Mouse (Mus musculus): Measurements from ENCODE around the gene Prcd. TPM values are rescaled to one million over a fixed set of nuclear protein-coding genes. Genes with fewer than 3 reads are reported as not detected.
"Not testable (repeated sequence)": the region's sequence is repeated elsewhere in the genome, so short reads cannot be mapped to it uniquely, and the experiment has no call there.

The Prcd gene
- polyA plus RNA-seq (2014; fragmentation: Nextera tagmentation; extraction: Ambion mirVana), result 1.6 and 3.3 TPM in 2 replicates

DNA sequence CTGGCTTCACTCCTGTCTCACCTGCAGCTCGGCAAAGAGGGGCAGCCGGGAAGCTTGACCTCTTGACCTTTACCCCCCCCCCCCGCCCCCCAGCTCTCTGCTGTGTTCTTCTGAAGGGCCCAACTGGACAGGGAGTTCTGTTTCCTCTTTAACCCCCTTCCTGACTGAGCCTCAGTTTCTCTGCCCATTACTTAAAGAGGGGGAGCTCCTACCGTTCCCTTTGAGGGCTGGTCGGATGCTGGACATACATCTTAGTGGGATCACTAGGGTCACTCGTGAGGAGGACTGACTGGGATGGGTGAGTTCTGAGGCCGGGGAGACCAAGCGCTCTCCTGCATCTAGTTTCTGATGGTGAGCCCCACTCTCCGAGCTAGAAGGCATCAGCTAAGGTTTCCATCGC lies at the start of gene Prcd:
Prcd (plus strand) TSS at position 301 of the 400 bp plus-strand sequence.
- Histone ChIP-seq H3K4me3 (replicated peaks; ENCODE audit: low read depth, low read length) (peak within 1 kb of the TSS; percentile 57), H3K9me3 (ENCODE audit: control insufficient read depth, low read length) (no peaks in the 10 kb centered on the region), H3K4me2 (ENCODE audit: low read length) (peak within 1 kb of the TSS; percentile 94), H3K9ac (replicated peaks; ENCODE audit: low read length) (peak within 1 kb of the TSS; percentile 78), H3K36me3 (ENCODE audit: control insufficient read depth, insufficient read depth, low read length) (0 out of 2 replicates have a peak, but pooled peaks cover 5% of the 10 kb centered on the region), H3K27me3 (ENCODE audit: control insufficient read depth, insufficient read depth, low read length) (peaks cover 19% of the 10 kb centered on the region; the same call in 1 of the 2 replicates), H3K27ac (replicated peaks; ENCODE audit: low read depth, low read length) (peak within 1 kb of the TSS; percentile 28; the same call in 1 of the 2 replicates), H3K4me1 (ENCODE audit: control insufficient read depth, insufficient read depth, low read length) (peaks cover 12% of the 10 kb centered on the region; the same call in 1 of the 2 replicates)
- 5% methylated on average over 10 of the region's 10 CpGs for WGBS
- DNase-seq (no peak), ATAC-seq (ENCODE audit: low FRiP score, low TSS enrichment) (no peak)

DNA sequence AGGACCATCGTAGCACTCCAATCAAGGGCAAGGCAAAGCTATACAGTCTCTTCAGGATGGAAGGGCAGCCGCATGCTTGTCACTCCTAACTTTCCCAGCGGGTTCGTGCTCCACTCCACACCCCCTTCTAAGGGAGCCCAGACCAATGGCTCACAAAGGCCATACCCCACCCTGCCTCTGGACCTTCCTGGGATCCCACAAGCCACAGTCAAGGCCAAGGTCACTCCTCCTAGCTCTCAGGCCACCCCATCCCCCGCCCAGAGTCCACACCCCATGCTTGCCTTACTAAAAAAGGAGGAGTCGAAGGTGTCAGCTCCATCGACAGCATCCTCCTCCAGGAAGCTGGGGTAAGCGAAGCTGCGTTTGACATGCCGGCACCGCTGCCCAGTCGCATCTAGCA lies 49.2 kb upstream of the Prcd start:
- Histone ChIP-seq H3K4me1 (ENCODE audit: control insufficient read depth, insufficient read depth, low read length) (no peaks in the 10 kb centered on the region), H3K27ac (replicated peaks; ENCODE audit: low read depth, low read length) (no peak overlapping the region), H3K36me3 (ENCODE audit: control insufficient read depth, insufficient read depth, low read length) (no peaks in the 10 kb centered on the region), H3K9me3 (ENCODE audit: control insufficient read depth, low read length) (no peaks in the 10 kb centered on the region), H3K4me3 (replicated peaks; ENCODE audit: low read depth, low read length) (no peak overlapping the region), H3K27me3 (ENCODE audit: control insufficient read depth, insufficient read depth, low read length) (no peaks in the 10 kb centered on the region), H3K4me2 (ENCODE audit: low read length) (no peak overlapping the region), H3K9ac (replicated peaks; ENCODE audit: low read length) (no peak overlapping the region)
- DNase-seq (no peak), ATAC-seq (ENCODE audit: low FRiP score, low TSS enrichment) (no peak)
- 90% methylated on average over 12 of the region's 12 CpGs for WGBS

DNA sequence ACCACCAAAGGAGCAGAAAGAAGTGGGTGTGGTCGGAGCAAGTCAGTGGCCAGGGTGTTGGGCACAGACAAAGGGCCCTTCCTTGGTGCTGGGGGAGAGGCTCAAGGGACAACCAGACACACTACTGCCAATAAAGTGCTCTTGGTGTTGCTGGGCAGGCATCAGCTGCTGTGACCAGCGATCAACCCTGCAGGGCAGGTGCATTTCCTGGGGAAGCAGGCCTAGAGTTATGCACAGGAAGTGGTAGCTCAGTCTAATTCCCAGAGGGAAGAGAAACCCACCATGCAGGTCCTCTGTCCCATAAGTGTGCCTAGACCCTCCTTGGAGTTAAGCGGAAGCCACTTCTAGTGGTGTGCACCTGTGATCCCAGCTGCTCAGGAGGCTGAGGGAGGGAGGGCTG lies 45.6 kb upstream of the Prcd start:
- Histone ChIP-seq H3K27ac (replicated peaks; ENCODE audit: low read depth, low read length) (no peak overlapping the region), H3K4me3 (replicated peaks; ENCODE audit: low read depth, low read length) (no peak overlapping the region), H3K36me3 (ENCODE audit: control insufficient read depth, insufficient read depth, low read length) (no peaks in the 10 kb centered on the region), H3K9me3 (ENCODE audit: control insufficient read depth, low read length) (no peaks in the 10 kb centered on the region), H3K9ac (replicated peaks; ENCODE audit: low read length) (no peak overlapping the region), H3K27me3 (ENCODE audit: control insufficient read depth, insufficient read depth, low read length) (no peaks in the 10 kb centered on the region), H3K4me1 (ENCODE audit: control insufficient read depth, insufficient read depth, low read length) (no peaks in the 10 kb centered on the region), H3K4me2 (ENCODE audit: low read length) (no peak overlapping the region)
- DNase-seq (no peak), ATAC-seq (ENCODE audit: low FRiP score, low TSS enrichment) (no peak)
- 86% methylated on average over 3 of the region's 3 CpGs for WGBS

DNA sequence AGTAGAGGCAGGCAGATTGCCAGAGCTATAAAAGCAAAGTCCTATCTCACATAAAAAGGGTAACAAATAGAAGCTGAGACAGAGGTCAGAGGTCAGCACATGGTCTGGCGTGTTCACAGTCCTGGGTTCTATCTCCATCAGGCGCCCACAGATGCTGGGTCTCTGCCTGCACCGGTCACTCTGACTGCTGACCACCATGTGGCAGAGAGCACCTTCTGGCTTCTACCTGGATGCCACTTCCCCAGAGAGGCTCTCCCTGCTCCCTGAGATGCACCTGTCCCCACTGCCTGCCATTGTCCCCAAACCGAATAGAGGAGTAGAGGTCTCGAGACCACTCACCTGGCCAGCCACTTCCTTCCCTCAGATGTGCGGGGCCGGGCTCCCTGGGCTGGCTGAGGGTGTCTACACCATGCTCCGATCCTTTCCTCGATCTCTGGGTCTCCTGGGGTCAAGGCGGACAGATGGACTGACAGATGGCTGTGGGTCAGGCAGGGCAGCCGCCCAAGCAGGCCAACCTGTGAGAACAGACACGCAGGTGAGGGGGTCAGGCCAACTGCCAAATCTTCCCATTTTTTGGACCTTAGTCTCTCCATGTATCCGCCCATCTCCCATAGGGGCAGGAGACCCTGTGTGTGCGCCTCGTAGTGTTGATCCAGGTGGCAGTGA lies 43.2 kb upstream of the Prcd start:
- WGBS, result 87% methylated on average over 15 of the region's 15 CpGs
- no peak overlapping the region for H3K4me2 ChIP-seq (ENCODE audit: low read length)
- no peak overlapping the region for H3K9ac ChIP-seq (replicated peaks; ENCODE audit: low read length)
- H3K4me1 ChIP-seq (ENCODE audit: control insufficient read depth, insufficient read depth, low read length), result no peaks in the 10 kb centered on the region
- H3K9me3 ChIP-seq (ENCODE audit: control insufficient read depth, low read length), result no peaks in the 10 kb centered on the region
- no peak overlapping the region for H3K27ac ChIP-seq (replicated peaks; ENCODE audit: low read depth, low read length)
- no peak overlapping the region for H3K4me3 ChIP-seq (replicated peaks; ENCODE audit: low read depth, low read length)
- DNase-seq (no peak), ATAC-seq (ENCODE audit: low FRiP score, low TSS enrichment) (no peak)
- no peaks in the 10 kb centered on the region for H3K36me3 ChIP-seq (ENCODE audit: control insufficient read depth, insufficient read depth, low read length)
- no peaks in the 10 kb centered on the region for H3K27me3 ChIP-seq (ENCODE audit: control insufficient read depth, insufficient read depth, low read length)

DNA sequence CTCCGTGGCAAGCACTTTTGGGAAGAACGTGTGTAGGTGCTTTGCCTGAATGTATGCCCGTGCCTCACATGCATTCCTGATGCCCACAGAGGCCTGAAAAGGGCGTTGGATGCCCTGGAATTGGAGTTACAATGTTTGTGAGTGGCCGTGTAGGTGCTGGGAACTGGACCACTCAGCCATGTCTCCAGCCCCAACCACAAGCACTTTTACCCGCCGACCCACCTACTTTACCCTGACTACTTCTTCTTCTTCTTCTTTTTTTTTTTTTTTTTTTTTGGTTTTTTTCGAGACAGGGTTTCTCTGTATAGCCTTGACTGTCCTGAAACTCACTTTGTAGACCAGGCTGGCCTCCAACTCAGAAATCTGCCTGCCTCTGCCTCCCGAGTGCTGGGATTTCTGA lies 42.2 kb upstream of the Prcd start:
- H3K4me3 ChIP-seq (replicated peaks; ENCODE audit: low read depth, low read length); ATAC-seq (ENCODE audit: low FRiP score, low TSS enrichment); H3K4me1 ChIP-seq (ENCODE audit: control insufficient read depth, insufficient read depth, low read length); H3K36me3 ChIP-seq (ENCODE audit: control insufficient read depth, insufficient read depth, low read length); H3K9me3 ChIP-seq (ENCODE audit: control insufficient read depth, low read length); H3K9ac ChIP-seq (replicated peaks; ENCODE audit: low read length); DNase-seq; H3K27ac ChIP-seq (replicated peaks; ENCODE audit: low read depth, low read length); H3K27me3 ChIP-seq (ENCODE audit: control insufficient read depth, insufficient read depth, low read length); H3K4me2 ChIP-seq (ENCODE audit: low read length): not testable (repeated sequence)
- 81% methylated on average over 9 of the region's 9 CpGs for WGBS

DNA sequence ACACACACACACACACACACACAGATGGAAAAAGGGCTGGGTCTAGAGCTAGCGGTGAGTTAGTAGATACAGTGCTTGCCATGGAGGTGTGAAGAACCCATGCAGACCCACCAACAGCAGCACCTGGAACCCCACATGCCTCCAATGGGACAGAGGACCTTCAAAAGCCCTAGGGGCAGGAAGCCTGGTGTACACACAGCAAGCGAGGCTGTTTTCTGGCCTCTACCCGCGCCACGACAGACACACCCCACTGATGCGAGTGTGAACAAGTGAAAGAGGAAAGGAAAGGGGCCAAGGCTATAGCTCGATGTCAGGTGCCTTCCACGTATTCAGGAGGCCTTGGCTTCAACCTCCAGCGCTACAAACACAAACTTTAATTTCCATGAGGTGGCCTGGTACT lies 41.5 kb upstream of the Prcd start:
- 94% methylated on average over 9 of the region's 9 CpGs for WGBS
- Histone ChIP-seq H3K9me3 (ENCODE audit: control insufficient read depth, low read length) (no peaks in the 10 kb centered on the region), H3K27ac (replicated peaks; ENCODE audit: low read depth, low read length) (no peak overlapping the region), H3K4me3 (replicated peaks; ENCODE audit: low read depth, low read length) (no peak overlapping the region), H3K27me3 (ENCODE audit: control insufficient read depth, insufficient read depth, low read length) (no peaks in the 10 kb centered on the region), H3K9ac (replicated peaks; ENCODE audit: low read length) (no peak overlapping the region), H3K4me1 (ENCODE audit: control insufficient read depth, insufficient read depth, low read length) (no peaks in the 10 kb centered on the region), H3K36me3 (ENCODE audit: control insufficient read depth, insufficient read depth, low read length) (no peaks in the 10 kb centered on the region), H3K4me2 (ENCODE audit: low read length) (no peak overlapping the region)
- no peak for DNase-seq
- no peak for ATAC-seq (ENCODE audit: low FRiP score, low TSS enrichment)

DNA sequence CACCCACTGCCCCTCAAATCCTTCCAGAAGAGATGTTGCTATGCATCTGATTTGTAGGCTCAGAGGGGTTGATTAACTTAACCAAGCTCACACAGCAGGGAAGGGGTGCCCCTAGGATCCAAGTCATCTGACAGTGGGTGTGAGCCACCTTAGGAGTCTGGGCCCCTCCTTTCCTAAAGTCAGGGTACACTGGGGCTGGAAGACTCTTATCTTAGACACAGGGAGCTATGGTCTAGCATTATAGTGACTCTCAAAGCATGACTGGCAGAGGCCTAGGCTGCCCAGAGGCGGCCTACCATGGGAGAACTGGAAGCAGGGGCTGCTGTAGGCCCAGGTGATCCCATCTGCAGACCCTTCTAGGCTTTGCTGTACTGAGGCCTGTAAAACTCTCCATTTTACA lies 40.8 kb upstream of the Prcd start:
- Histone ChIP-seq H3K36me3 (ENCODE audit: control insufficient read depth, insufficient read depth, low read length) (no peaks in the 10 kb centered on the region), H3K4me2 (ENCODE audit: low read length) (no peak overlapping the region), H3K27ac (replicated peaks; ENCODE audit: low read depth, low read length) (no peak overlapping the region), H3K9me3 (ENCODE audit: control insufficient read depth, low read length) (no peaks in the 10 kb centered on the region), H3K27me3 (ENCODE audit: control insufficient read depth, insufficient read depth, low read length) (no peaks in the 10 kb centered on the region), H3K9ac (replicated peaks; ENCODE audit: low read length) (no peak overlapping the region), H3K4me1 (ENCODE audit: control insufficient read depth, insufficient read depth, low read length) (no peaks in the 10 kb centered on the region), H3K4me3 (replicated peaks; ENCODE audit: low read depth, low read length) (no peak overlapping the region)
- no peak for ATAC-seq (ENCODE audit: low FRiP score, low TSS enrichment)
- no peak for DNase-seq
- WGBS, result 95% methylated on average over 1 of the region's 1 CpGs

DNA sequence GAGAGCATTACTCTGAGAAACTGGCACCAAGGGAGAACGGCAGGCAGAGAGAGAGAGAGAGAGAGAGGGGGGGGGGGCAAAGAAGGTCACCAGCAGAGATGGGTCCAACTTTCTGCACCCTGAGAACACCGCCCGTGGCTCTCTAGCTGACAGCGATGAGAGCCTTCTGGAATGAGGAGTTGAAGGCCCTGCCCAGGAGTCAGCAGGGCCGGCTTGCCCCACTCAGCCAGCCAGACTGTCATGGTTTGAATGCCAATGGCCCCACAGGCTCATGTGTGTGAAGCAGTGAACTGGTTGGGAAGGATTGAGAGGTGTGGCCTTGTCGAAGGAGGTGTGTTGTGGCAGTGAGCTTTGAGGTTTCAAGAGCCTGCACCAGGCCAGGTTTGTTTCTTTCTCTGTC lies 40.1 kb upstream of the Prcd start:
- Histone ChIP-seq H3K9ac (replicated peaks; ENCODE audit: low read length) (no peak overlapping the region), H3K4me2 (ENCODE audit: low read length) (no peak overlapping the region), H3K4me3 (replicated peaks; ENCODE audit: low read depth, low read length) (no peak overlapping the region), H3K4me1 (ENCODE audit: control insufficient read depth, insufficient read depth, low read length) (no peaks in the 10 kb centered on the region), H3K9me3 (ENCODE audit: control insufficient read depth, low read length) (no peaks in the 10 kb centered on the region), H3K27me3 (ENCODE audit: control insufficient read depth, insufficient read depth, low read length) (no peaks in the 10 kb centered on the region), H3K27ac (replicated peaks; ENCODE audit: low read depth, low read length) (no peak overlapping the region), H3K36me3 (ENCODE audit: control insufficient read depth, insufficient read depth, low read length) (no peaks in the 10 kb centered on the region)
- WGBS, result 93% methylated on average over 6 of the region's 6 CpGs
- DNase-seq (no peak), ATAC-seq (ENCODE audit: low FRiP score, low TSS enrichment) (no peak)

DNA sequence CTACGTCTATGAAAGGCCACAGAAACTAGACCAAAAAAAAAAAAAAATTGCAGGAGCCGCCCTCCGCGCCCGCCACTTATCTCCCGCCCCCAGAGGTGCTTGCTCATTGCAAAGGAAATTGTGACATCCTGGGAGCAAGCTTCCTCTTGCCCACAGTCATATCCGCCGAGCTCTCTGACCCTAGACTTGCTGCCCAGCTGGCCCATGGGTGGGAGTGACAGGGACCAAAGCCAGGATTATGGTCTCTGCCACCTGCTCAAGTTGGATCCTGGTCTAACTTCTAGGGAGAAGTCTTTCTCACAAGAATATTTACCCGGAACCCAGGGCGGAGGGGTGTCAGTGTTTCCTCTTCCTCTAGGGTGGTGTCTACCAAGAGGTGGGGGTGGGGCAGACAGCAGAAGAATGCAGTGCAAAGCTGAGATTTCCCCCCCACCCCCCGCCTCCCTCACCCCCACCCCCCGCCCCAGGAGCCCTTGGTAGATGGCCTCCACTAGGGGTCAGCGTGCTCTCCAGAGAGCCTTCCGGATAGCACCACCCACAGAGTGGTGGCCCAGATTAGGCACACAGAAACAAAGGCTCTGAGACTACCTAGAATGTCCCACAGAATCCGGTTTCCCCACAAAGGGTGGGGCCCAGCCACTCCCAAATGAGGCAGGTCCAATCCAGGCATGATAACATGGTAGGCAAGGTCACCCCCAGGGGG lies 37.4 kb upstream of the Prcd start:
- Histone ChIP-seq H3K4me3 (replicated peaks; ENCODE audit: low read depth, low read length) (no peak overlapping the region), H3K9me3 (ENCODE audit: control insufficient read depth, low read length) (no peaks in the 10 kb centered on the region), H3K4me1 (ENCODE audit: control insufficient read depth, insufficient read depth, low read length) (no peaks in the 10 kb centered on the region), H3K27ac (replicated peaks; ENCODE audit: low read depth, low read length) (no peak overlapping the region), H3K36me3 (ENCODE audit: control insufficient read depth, insufficient read depth, low read length) (no peaks in the 10 kb centered on the region), H3K27me3 (ENCODE audit: control insufficient read depth, insufficient read depth, low read length) (no peaks in the 10 kb centered on the region), H3K4me2 (ENCODE audit: low read length) (no peak overlapping the region), H3K9ac (replicated peaks; ENCODE audit: low read length) (no peak overlapping the region)
- ATAC-seq (ENCODE audit: low FRiP score, low TSS enrichment), result no peak
- WGBS, result 54% methylated on average over 15 of the region's 15 CpGs
- no peak for DNase-seq

Data from midbrain, embryonic 14.5 days (tissue).